Mouse (Mus musculus): ENCODE measurements around the gene Tnxb.

GRCm38 (mm10) chr17:34660259-34660820 is 10.0 kb upstream of the Tnxb start:
- TF ChIP-seq POLR2A (IDR thresholded peaks at IDR 0.05; ENCODE audit: borderline replicate concordance, low read depth, low read length) (no peak), CTCF (IDR thresholded peaks at IDR 0.05; ENCODE audit: low read depth, low read length) (no peak)
